Mouse (Mus musculus) leukemia stem cell, adult 10-12 weeks (primary cell): ENCODE data around the gene Hist1h2bm. TPM values are rescaled to one million over a fixed set of nuclear protein-coding genes. Genes with fewer than 3 reads are reported as not detected.

ENCODE experiments used
- polyA plus RNA-seq: library from polyadenylated mRNA; stranded (reverse); fragments of >175 nt; gene quantifications from 2 replicates; pipeline ENCODE4 v1.2.3, GENCODE M21; 2012; ENCODE audit warnings: low replicate concordance

Gene Hist1h2bm
- 3.5 and 3.9 TPM in 2 replicates for polyA plus RNA-seq

DNA sequence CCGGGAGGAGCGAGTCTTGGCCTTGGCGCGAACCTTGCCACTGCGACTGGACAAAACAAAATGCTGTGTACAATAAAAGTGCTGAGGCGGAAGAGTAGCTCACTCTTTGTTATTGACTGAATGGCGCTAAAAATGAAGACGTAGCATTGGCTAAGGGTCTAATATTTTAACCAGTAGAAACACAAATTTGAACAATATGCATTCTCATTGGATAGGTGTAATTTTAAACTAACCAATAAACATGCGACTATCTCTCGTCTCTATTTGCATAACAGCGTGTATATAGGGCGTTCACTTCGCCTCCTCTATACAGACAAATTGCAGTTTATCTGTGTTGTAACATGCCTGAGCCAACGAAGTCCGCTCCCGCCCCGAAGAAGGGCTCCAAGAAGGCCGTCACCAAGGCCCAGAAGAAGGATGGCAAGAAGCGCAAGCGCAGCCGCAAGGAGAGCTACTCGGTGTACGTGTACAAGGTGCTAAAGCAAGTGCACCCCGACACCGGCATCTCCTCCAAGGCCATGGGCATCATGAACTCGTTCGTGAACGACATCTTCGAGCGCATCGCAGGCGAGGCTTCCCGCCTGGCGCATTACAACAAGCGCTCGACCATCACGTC, at the start of gene Hist1h2bm:
Gene Hist1h2bm, plus strand, starts transcription at position 288 of the 616 bp plus-strand sequence.

GRCm38 (mm10) chr13:21677305-21677704, 44.5 kb upstream of the Hist1h2bm start, which contains the start of gene Olfr1360:
Gene Olfr1360, minus strand, starts transcription at chr13:21677405.

GRCm38 (mm10) chr13:21697811-21698210, 24.0 kb upstream of the Hist1h2bm start, which contains the start of gene Olfr1359:
Gene Olfr1359, plus strand, starts transcription at chr13:21698111.

DNA sequence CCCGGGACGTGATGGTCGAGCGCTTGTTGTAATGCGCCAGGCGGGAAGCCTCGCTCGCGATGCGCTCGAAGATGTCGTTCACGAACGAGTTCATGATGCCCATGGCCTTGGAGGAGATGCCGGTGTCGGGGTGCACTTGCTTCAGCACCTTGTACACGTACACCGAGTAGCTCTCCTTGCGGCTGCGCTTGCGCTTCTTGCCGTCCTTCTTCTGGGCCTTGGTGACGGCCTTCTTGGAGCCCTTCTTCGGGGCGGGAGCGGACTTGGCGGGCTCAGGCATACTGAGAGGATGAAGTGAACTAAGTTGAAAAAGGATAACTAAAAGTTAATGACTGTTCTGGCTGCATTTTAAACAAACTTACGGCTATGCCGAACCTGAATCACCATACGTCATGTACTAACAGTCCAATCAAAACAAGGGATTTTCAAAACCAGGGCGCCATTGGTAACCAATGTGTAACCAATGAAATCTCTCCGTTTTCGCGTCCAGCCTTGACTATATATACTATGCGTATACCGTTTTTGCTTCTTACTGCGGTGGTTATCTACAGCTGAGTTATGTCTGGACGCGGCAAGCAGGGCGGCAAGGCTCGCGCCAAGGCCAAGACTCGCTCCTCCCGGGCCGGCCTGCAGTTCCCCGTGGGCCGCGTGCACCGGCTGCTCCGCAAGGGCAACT, 5.8 kb upstream of the Hist1h2bm start, which contains the start of the genes Hist1h2bl and Hist1h2ai:
Gene Hist1h2bl, minus strand, starts transcription at position 280 of the 676 bp plus-strand sequence.
Gene Hist1h2ai, plus strand, starts transcription at position 559 of the 676 bp plus-strand sequence.

GRCm38 (mm10) chr13:21717397-21718357, 4.2 kb upstream of the Hist1h2bm start, which contains the start of gene Hist1h3h:
Gene Hist1h3h, plus strand, starts transcription at chr13:21717659.

GRCm38 (mm10) chr13:21734906-21735767, 13.3 kb downstream of the Hist1h2bm start, which contains the start of gene Hist1h4j:
Gene Hist1h4j, plus strand, starts transcription at chr13:21735064.

DNA sequence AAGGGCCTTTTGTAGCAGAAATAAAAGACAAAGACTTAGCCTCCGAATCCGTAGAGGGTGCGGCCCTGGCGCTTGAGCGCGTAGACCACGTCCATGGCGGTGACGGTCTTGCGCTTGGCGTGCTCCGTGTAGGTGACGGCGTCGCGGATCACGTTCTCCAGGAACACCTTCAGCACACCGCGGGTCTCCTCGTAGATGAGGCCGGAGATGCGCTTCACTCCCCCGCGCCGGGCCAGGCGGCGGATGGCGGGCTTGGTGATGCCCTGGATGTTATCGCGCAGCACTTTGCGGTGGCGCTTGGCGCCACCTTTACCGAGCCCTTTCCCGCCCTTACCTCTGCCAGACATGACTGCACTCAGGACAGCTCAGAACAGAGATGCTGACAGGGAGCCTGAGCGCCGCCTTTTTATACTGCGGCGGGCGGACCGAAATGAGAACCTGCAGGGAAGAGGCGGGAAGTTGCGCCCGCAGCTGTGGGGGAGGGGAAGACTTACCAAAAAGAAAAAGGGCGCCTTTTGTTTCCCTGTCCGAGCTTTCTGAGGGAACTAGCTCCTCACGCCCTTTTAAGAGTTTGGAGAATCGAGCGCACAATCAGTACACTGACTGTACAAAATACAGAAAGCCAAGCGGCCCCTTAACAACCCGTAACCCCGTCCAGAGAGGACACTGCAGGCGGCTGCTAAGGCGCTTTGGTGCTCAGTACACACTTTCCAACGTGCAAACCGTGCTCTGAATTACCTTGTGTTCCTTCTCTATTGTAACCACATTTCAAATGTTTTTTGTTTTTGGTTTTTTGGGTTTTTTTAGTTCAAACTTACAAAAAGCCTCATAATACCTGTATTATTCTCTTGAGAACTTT, 28.5 kb downstream of the Hist1h2bm start, which contains the start of gene Hist1h4k:
Gene Hist1h4k, minus strand, starts transcription at position 347 of the 859 bp plus-strand sequence.

DNA sequence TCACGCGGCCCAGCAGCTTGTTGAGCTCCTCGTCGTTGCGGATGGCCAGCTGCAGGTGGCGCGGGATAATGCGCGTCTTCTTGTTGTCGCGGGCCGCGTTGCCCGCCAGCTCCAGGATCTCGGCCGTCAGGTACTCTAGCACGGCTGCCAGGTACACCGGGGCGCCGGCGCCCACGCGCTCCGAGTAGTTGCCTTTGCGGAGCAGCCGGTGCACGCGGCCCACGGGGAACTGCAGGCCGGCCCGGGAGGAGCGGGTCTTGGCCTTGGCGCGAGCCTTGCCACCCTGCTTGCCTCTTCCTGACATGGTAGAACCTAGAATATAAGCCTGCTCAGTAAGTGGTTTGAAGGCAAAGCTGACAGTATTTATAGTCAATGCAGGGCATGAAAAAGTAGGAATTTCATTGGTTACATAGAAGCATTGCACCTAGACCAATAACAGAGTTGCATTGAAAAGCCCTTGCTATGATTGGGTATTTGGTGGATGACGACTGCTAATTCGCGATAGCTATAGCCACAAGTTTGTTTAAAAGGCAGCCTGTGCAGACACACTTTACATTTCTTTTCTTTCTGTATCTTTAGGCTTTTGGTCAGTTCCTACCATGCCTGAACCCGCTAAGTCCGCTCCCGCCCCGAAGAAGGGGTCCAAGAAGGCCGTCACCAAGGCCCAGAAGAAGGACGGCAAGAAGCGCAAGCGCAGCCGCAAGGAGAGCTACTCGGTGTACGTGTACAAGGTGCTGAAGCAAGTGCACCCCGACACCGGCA, 31.9 kb downstream of the Hist1h2bm start, which contains the start of the genes Hist1h2ak and Hist1h2bn:
Gene Hist1h2ak, minus strand, starts transcription at position 304 of the 762 bp plus-strand sequence.
Gene Hist1h2bn, plus strand, starts transcription at position 600 of the 762 bp plus-strand sequence.

Other genes starting within 250 kb of the Hist1h2bm start
- not detected in 2 replicates for gene Zkscan4, start 243.1 kb upstream of the Hist1h2bm start, polyA plus RNA-seq
- gene Gm10065, start 242.6 kb upstream of the Hist1h2bm start, polyA plus RNA-seq: not detected in 2 replicates
- gene AK157302, start 226.8 kb upstream of the Hist1h2bm start, polyA plus RNA-seq: not detected in 2 replicates
- gene Gm11273, start 220.6 kb upstream of the Hist1h2bm start, polyA plus RNA-seq: 8.3 and 12.1 TPM in 2 replicates
- gene Zkscan8, start 190.9 kb upstream of the Hist1h2bm start, polyA plus RNA-seq: 0.74 and 1.9 TPM in 2 replicates
- gene Olfr1366, start 179.2 kb upstream of the Hist1h2bm start, polyA plus RNA-seq: not detected in 2 replicates
- gene Olfr1535, start 162.2 kb upstream of the Hist1h2bm start, polyA plus RNA-seq: not detected in 2 replicates
- gene Olfr1364, start 140.3 kb upstream of the Hist1h2bm start, polyA plus RNA-seq: not detected in 2 replicates
- not detected in 2 replicates for gene Olfr1362, start 108.0 kb upstream of the Hist1h2bm start, polyA plus RNA-seq
- gene Olfr11, start 79.5 kb upstream of the Hist1h2bm start, polyA plus RNA-seq: not detected in 2 replicates
- gene Olfr1361, start 58.7 kb upstream of the Hist1h2bm start, polyA plus RNA-seq: not detected in 2 replicates
- not detected in 2 replicates for gene Olfr1360, start 44.6 kb upstream of the Hist1h2bm start, polyA plus RNA-seq
- gene Olfr1359, start 23.9 kb upstream of the Hist1h2bm start, polyA plus RNA-seq: not detected in 2 replicates
- gene Hist1h2bl, start 5.9 kb upstream of the Hist1h2bm start, polyA plus RNA-seq: 5.9 and 13.2 TPM in 2 replicates
- 24.1 and 37.8 TPM in 2 replicates for gene Hist1h2ai, start 5.6 kb upstream of the Hist1h2bm start, polyA plus RNA-seq
- 93.1 and 144 TPM in 2 replicates for gene Hist1h3h, start 4.4 kb upstream of the Hist1h2bm start, polyA plus RNA-seq
- 6.0 and 8.5 TPM in 2 replicates for gene Hist1h4j, start 13.0 kb downstream of the Hist1h2bm start, polyA plus RNA-seq
- gene Hist1h4k, start 28.5 kb downstream of the Hist1h2bm start, polyA plus RNA-seq: 44.9 and 90.4 TPM in 2 replicates
- 161 and 169 TPM in 2 replicates for gene Hist1h2ak, start 31.8 kb downstream of the Hist1h2bm start, polyA plus RNA-seq
- 5.3 and 11.0 TPM in 2 replicates for gene Hist1h2bn, start 32.1 kb downstream of the Hist1h2bm start, polyA plus RNA-seq
- 3.5 and 3.7 TPM in 2 replicates for gene Hist1h1b, start 58.6 kb downstream of the Hist1h2bm start, polyA plus RNA-seq
- 8.4 and 51.9 TPM in 2 replicates for gene Hist1h3i, start 61.3 kb downstream of the Hist1h2bm start, polyA plus RNA-seq
- gene Hist1h2an, start 65.2 kb downstream of the Hist1h2bm start, polyA plus RNA-seq: 52.7 and 74.5 TPM in 2 replicates
- gene Hist1h2bp, start 65.4 kb downstream of the Hist1h2bm start, polyA plus RNA-seq: 3.2 and 6.2 TPM in 2 replicates
- 6.5 and 15.6 TPM in 2 replicates for gene Hist1h2bq, start 88.2 kb downstream of the Hist1h2bm start, polyA plus RNA-seq
- gene Hist1h2ao, start 88.4 kb downstream of the Hist1h2bm start, polyA plus RNA-seq: 23,509 and 33,455 TPM in 2 replicates
- gene Hist1h4m, start 89.7 kb downstream of the Hist1h2bm start, polyA plus RNA-seq: 65.5 and 70.3 TPM in 2 replicates
- 2.9 and 3.1 TPM in 2 replicates for gene Hist1h4n, start 110.2 kb downstream of the Hist1h2bm start, polyA plus RNA-seq
- 6,280 and 19,065 TPM in 2 replicates for gene Hist1h2ap, start 111.5 kb downstream of the Hist1h2bm start, polyA plus RNA-seq
- gene Hist1h2br, start 111.7 kb downstream of the Hist1h2bm start, polyA plus RNA-seq: 6.3 and 15.4 TPM in 2 replicates
- gene Zfp184, start 223.1 kb downstream of the Hist1h2bm start, polyA plus RNA-seq: not detected in 2 replicates